9 mouse cellular contexts compared by ENCODE assay signal in the genomic region with DNA sequence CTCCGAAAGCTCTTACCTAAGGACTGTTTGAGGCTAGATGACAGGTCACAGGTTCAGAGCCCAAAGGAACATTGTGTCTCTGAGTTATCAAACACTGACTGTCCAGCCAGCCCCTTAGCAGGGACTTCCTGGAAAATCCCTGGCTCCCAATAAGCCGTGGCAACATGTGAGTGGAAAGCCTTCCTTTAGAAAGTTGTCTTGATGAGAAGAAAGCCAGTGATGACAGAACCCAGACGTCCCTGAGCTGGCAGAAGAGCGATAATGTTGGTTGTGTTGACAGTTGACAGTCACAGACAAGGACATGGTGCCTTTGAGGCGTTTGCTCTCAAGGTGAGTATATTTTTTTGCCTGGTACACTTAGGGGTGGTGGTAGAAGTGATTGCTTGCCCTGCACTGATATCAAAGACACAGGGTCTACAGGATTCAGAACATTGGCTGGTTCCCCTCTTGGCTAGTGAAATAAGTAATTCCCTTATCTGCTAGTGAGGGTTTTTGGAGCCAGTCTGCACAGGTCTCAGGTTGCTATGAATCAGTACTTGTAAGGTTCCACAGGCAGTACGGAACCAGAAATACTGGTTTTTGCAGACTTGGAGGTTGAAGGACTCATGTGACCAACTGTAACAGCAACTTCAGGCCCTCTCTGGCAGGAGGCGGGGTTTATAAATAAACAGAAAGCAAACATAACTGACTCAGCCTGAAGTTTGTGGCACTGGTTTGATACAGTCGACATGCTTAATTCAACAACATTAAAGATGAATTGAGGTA. TPM values are rescaled to one million over a fixed set of nuclear protein-coding genes. Genes with fewer than 3 reads are reported as not detected.
DNase-seq lines count a peak whose midpoint lies in the region; ATAC-seq and TF ChIP-seq lines count a peak whose summit lies in the region.
"Had no signal": no experiment of that assay in that cellular context is flagged by ENCODE, and none has a peak within 500 bp of the region (broad histone marks: within the 10 kb centered on the region; RNA-seq: fewer than 3 reads in every experiment).

No protein-coding gene starts in this region.

- intact Hi-C loops in gastrocnemius, postnatal 36 days (cut with DNase I): loop anchor here (1.0 kb wide), 1 partner anchor 245 kb away; no protein-coding TSS in a partner anchor
- intact Hi-C loops in gastrocnemius, adult 2 months (cut with DNase I): no loop called here

- H3K4me3 ChIP-seq in lung, embryonic 15.5 days: no peak overlapping the region
- H3K4me3 ChIP-seq in gastrocnemius, adult 2 months: no peak overlapping the region
- H3K4me3 ChIP-seq: hindbrain, embryonic 12.5 days had no signal

- H3K36me3 ChIP-seq in lung, embryonic 15.5 days: no peaks in the 10 kb centered on the region
- H3K36me3 ChIP-seq: hindbrain, embryonic 12.5 days had no signal

- no peak overlapping the region for H3K9ac ChIP-seq in lung, embryonic 15.5 days
- H3K9ac ChIP-seq: hindbrain, embryonic 12.5 days had no signal

- 0 out of 2 replicates have a peak, but pooled peaks cover 9% of the 10 kb centered on the region for H3K4me1 ChIP-seq in lung, embryonic 15.5 days
- H3K4me1 ChIP-seq: hindbrain, embryonic 12.5 days had no signal

- no peaks in the 10 kb centered on the region for H3K27me3 ChIP-seq in lung, embryonic 15.5 days
- H3K27me3 ChIP-seq: hindbrain, embryonic 12.5 days had no signal

- peak; percentile 13 for DNase-seq in forelimb bud, embryonic 11.5 days (ENCODE audit: low read depth, low spot score)
- DNase-seq in heart, adult 9 months (ENCODE audit: low spot score in 2 of 2): peak; percentile 80 to 83
- peak; percentile 75 for DNase-seq in kidney, adult 11 months
- no peak for DNase-seq in gastrocnemius, postnatal 36 days
- DNase-seq in cerebellum, adult 9-11 months: no peak
- no peak for DNase-seq in gastrocnemius, adult 2 months
- DNase-seq in c-Kit-positive CD71-positive TER-119-positive erythroid progenitor cells, embryonic 14.5 days (ENCODE audit: low spot score): no peak

- peak overlapping the region; percentile 84 for H3K27ac ChIP-seq in lung, embryonic 15.5 days
- no peak overlapping the region for H3K27ac ChIP-seq in gastrocnemius, adult 2 months
- H3K27ac ChIP-seq: hindbrain, embryonic 12.5 days had no signal

- H3K4me2 ChIP-seq in lung, embryonic 15.5 days: no peak overlapping the region; the same call in 1 of the 2 replicates
- H3K4me2 ChIP-seq: hindbrain, embryonic 12.5 days had no signal

- no peaks in the 10 kb centered on the region for H3K9me3 ChIP-seq in lung, embryonic 15.5 days
- H3K9me3 ChIP-seq: hindbrain, embryonic 12.5 days had no signal

- no peak for TF ChIP-seq CTCF in gastrocnemius, adult 2 months (IDR thresholded peaks at IDR 0.05)

- peak; percentile 90 for ATAC-seq in lung, embryonic 15.5 days (ENCODE audit: borderline replicate concordance, extremely low read depth, low FRiP score, low TSS enrichment)

- WGBS in lung, embryonic 15.5 days: 58% methylated on average over 8 of the region's 8 CpGs

RNA-seq across cellular contexts. Expression of a gene that starts 42.3 kb away (rescaled TPM):
- 37.0 and 42.4 TPM in 2 replicates for polyA plus RNA-seq in lung, embryonic 15.5 days (2015; fragmentation: Nextera tagmentation; extraction: Ambion mirVana)
- 10 to 100 TPM; 17.1 to 21.1 TPM for total RNA-seq in gastrocnemius, postnatal 36 days (2021)
- 10 to 100 TPM; 20.9 to 27.0 TPM for total RNA-seq in gastrocnemius, adult 2 months (2021)

Comparison
In these comparisons a context has a peak if more than half of its experiments do, and no peak if none do; other contexts are left out.
1. DNase-seq: peak in forelimb bud, embryonic 11.5 days (single experiment), heart, adult 9 months (2 of 2) and kidney, adult 11 months (single experiment); none in gastrocnemius, postnatal 36 days (0 of 2), cerebellum, adult 9-11 months (single experiment), gastrocnemius, adult 2 months (single experiment) and c-Kit-positive CD71-positive TER-119-positive erythroid progenitor cells, embryonic 14.5 days (single experiment).